Mouse (Mus musculus) right cerebral cortex, postnatal 14 days (tissue): ENCODE results near the gene Thra.
A peak's percentile ranks its signal among the peaks of the same experiment; 100 is the strongest.

Source experiments
- DNase-seq: peaks from one replicate; pipeline ENCODE4 v3.0.0; 2022

The Thra gene

DNA sequence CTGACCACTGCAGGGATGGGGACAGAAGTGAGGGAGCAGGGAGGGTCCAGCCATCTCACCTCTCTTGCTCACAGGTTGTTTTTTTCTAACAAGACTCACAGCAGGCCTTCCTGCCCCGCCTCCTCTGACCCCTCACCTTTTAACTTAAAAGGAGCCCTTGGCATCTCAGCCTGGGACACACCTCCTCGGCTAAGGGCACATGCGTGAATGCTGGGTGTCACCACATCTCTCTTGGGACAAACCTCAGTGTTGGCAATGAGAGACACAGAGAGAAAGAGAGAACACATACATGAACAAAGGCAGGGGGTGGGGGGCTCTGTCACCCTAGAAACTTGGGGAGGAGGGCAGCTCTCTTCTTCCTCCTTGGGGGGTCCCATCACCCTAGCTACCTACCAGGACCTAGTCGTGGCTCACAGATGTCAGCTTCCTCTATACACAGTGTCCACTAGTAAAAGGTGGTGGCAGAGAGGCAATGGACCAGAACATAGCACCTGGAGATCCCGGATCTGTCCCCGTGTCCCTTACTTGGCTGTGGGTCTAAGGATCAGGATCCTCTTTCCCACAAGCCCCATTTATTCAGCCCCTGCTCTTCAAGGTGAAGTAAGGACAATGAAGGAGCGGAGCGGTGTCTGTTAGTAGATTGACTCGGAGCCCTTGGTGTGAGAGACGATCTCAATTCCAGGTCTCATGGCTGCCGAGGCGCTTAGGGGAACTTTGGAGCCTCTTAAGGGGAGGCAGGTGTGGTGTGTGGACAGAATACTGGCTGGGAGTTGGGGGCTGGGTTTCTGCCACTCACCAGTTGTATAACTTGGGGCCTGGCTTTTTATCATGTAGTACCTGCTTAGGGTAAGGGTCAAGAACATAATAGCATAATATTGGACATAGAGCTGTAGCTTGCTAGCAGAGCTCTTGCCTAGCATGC is 5.8 kb downstream of the Thra start:
- no peak for DNase-seq

DNA sequence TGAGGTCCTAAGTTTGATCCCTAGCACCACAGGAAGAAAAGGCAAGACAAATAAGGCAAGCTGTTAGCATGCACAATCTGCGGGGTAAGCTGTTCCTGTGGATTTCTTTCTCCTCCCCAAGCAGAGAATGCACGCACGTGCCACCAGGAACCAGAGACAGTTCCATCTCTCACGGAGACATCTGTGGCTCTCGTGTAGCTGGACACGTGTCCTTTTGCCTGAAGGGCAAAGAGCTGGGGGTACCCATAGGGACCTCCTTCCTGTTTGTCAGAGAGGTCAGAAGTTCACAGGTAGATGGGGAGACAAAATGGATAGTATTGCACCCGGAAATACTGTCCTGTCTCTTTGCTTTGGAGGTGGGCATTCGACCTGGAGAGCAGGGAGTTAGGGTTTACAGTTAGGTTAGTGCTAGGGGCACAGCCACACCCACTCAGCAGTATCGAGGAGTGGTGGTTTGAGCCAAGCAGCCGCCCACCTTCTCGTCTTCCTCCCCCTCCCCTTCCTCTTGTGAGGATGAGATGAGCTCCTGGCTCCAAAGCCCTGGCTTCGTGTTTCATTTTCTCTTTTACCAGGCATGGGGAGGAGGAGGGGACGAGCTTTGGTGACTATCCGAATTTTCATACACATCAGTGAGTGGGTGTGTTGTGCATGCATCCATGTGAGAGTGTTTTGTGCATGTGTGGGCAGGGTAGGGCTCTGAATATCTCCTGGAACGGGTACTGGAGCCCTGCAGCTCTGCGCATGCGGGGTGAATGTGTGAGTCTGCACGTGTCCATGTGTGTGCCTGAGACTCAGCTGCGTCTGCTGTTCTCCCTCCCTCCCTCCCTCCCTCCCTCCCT is 6.6 kb downstream of the Thra start:
- peak; percentile 91 for DNase-seq

DNA sequence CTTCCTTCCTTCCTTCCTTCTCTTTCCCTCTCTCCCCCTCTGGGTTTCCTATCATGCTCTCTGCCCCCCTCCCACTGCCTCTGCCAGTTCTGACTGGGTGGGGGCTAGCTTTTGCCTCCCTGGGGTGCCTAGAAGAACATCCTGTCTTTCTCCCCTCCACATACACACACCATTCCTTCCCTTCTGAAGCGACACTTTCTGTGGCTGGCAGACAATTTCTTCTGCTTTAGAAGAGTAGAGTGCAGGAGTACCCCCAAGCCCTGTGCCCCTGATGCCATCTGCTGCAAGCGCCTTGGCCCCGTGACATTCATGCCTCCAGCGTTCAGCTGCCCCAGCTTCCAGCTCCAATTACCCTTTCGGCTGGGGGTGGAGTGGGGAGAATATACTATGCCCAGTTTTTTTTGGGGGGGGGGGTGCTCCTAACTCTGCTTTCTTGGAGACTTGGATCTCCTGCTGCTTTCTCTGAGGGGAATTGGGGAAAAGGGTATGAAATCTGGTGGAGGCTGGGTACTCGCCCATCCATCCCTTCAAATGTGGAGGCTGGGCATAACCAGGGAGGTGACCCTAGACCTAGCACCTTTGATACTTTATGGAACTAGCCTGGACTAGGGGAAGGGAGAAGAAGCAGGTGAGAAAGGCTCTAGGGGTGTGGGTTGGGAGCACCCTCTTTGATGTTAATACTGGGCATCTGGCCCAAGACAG is 7.5 kb downstream of the Thra start:
- peak; percentile 28 for DNase-seq

DNA sequence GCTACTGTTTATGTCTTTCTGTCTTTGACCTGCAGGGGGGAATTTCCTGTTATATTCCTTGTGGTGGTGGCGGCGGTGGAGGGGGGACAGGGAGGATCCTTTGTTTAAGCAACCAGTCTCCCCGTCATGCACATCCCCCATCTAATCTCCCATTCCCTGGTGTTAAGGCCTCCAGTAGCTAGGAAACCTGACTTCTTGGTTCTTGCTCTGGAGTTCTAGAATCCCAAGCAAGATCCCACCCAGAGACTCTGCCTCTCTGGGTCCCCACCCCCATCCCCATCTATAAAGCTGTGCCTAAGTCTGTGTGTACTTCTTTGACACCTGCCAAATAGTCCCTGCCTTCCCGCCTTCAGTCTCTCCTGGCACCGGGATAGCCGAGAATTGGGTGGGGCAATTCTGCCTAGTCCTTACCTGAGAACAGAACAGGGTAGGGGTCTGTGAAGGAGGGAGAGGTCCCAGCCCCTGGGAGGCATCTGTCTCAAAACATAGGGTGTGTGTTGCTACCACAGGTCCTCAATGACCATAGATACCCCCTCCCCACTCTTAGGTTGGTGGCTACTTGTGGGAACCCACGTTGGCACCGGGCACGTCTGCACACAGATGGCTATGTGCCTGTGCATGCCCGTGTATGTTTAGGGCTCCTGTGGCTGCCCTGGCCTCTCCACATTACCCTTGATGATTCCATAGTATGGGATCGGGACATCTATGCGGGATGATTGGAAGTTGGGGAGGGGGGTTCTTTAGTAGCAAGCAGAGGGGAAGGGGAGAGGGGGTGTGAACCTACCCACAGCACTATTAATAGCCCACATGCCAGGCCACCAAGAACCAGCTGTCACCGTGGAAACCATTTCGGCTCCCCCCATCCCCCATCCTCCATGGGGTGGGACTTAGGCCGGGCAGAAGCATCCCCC is 8.3 kb downstream of the Thra start:
- DNase-seq, result peak; percentile 49

DNA sequence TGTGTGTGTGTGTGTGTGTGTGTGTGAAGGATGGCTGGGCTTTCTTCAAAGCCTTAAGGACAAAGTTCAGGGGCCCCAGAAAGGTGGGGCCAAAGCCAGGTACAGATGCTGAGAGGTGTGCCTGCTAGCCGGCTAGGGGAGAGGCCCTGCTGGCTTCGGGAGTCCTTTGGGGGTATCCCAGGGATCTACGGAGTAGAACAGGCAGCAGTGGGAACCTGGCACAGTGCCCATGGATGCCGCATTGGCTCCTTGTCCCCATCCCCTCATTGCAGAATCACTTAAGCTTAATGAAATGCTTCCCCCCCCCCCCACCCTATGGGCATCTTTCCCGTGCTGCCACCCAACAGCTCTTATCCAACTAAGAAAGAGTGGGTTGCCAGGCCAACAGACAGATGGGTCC is 9.3 kb downstream of the Thra start:
- DNase-seq, result peak; percentile 75

DNA sequence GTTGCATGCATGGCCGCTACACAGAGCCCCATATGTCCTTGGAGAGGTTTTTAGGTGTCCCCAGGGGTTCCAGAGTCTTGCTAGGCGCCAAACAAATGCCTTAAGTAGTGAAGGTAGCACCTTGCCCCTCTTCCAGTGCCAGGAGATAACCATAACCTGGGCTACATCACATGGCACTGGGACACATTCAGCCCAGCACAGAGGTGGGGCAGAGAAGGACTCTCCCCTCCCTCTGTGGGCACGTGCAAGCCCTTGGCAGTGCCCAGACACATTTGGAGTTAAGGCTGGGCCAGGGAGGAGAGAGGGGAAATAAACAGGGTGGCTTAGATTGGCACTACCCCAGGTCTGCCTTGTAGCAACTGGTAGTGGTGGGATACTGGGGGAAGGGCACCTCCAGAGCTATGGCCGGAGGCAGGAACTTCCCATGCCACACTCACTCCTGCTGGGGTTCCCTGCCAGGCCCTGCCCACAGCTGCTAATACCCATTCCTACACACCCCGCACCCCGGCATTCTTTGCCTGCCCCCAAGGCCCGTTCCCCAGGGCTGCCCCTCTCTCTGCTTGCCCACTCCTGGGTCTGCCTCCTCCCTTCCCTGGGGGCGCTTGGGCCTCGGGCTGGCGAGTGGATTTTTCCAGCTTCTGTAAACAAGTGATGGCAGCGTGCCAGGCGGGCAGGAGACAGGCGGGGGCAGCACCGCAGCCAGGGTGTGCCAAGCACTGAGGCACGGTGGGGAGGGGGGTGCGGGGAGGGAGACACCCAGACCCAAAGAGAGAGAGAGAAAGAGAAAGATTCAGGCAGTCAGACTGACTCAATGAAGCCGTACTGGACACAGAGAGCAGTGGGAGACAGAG is 10.1 kb downstream of the Thra start:
- peak; percentile 89 for DNase-seq

DNA sequence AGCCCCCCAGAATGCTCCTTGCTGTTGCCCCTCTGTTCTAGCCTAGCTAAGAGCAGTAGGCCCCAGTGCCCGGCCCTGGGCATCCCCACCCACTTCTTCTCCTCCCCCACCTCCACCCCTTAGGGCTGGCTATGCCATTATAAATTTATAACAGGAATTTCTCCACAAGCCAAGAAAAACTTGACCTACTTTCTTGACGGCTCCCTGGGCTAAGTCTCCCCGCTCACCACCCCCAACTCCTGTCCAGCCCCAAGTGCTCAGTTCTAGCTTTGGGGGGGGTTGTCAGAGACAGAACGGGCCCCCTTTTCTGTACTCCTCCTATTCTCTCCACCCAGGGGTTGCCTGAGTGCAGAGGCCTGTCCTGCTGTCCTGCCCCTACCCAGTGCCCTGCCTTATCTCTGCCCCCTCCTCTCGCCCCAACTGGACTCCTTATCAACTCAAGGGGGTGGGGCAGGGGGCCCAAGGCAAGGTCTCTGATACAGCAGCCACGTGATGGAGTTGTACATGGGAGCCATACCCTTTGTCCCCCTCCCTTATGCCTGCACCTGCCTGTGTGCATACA is 10.9 kb downstream of the Thra start:
- no peak for DNase-seq

DNA sequence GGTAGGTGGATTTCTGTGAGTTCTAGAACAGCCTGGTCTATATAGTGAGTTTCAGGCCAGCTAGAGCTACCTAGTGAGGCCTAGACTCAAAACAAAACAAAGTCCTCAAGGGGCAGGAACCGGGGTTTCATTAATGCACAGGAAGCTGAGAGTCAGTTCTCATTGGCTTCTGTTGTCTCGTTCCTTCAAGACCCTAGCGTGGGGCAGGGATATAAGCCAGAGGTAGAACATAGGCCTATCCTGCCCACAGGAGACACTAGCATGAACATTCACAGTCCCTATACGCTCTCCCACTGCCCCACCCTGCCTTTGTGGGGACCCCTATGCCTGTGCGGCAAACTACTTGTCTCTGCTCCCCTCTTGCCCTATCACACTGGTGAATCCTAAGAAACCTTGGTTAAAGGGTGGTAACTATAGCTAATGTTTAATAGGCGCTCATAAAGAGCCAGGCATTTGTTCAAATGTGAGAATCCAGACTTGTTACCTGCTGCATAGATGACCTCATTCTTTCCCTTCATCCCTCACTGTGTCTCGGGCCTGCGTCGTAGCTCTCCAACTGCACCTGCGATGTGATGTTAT is 12.2 kb downstream of the Thra start:
- no peak for DNase-seq

DNA sequence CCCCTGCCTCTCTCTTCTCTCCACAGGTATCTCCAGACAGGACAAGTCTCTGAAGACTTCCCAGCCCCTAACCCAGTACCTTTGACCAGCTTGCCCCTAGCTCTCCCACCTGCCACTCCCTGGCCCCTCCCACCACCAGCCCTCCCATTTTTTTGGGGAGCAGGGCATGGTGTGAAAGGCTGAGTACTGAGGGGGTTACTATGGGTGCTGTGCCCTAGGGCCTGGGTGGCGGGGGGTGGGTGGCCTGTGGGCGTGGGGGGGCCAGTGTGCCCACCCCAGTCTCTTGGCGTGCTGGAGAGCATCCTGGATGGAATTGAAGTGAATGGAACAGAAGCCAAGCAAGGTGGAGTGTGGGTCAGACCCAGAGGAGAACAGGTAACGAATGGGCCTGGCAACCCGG is 12.8 kb downstream of the Thra start:
- no peak for DNase-seq

DNA sequence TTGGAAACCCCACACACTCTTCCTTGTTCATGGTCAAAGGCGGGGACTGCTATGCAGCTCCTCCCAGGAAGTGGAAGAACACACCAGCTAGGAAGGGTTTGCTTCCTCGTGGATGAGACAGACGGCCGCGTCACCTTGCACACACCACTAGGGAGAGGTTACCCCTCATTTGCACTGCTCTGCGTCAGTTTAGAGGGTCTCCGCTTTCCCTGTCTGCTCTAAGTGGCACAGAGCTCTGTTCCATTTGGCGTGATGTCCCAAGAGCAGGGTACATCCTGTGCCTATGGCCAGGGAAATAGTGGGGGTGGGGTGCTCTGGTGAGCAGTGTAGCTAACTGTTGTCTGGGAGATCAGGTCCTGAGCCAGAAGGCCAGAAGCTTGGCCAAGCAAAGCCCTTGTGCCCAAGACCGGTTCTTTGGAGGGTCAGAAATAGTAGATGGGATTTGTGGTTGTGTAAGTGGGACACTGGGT is 13.7 kb downstream of the Thra start:
- no peak for DNase-seq

DNA sequence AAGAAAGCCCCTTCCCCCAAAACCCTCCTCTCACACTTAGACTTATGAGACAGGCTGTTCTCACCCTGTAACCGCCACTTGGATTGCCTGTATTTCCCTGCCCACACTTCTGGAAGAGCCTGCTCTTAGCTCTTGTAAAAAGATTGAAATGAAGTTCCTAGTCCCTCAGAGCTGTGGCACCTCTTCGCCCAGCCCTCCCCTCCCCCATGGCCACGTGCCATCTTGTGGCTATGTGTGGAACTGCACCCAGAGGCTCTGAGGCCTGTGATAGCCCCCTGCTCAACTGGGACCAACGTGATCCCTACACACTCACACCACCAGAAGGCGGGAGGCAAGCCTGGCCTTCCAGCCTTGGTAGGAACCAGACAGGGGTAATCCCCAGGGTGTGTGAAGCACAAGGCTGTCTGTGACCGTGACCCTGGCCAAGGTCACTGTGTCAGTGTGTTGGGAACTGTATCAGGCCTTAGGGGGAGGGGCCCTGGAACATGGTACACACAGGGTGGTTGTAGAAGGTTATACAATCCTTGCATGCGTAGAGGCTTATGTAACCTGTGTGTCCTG is 14.3 kb downstream of the Thra start:
- peak; percentile 74 for DNase-seq

DNA sequence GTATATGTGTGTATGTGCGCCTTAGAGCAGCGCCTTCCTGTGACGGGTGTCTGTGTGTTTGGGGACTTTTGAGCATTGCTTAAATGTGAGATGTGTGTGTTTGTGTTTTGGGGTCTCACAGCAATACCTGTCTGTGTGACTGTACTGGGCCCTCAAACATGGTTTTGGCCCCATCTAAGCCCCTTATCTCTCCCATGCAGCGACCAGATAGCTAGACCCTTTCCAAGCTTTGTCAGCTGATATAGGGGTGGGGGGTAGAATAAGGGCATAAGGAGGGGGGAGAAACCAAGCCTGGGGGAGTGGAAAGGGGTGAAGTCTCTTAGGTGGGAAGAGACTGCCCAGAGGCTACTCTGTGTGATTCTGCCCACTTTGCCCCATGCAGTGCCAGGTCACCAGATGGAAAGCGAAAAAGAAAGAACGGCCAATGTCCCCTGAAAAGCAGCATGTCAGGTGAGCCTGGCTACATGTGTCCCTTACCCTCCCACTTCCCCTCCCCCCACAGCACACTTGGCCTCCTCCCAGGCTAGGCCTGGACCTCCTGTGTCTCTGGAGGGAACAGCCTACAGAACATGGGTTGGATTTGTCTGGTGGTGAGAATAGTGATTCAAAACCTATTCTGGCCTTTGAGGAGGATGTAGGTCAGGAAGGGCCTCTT is 15.4 kb downstream of the Thra start:
- no peak for DNase-seq

DNA sequence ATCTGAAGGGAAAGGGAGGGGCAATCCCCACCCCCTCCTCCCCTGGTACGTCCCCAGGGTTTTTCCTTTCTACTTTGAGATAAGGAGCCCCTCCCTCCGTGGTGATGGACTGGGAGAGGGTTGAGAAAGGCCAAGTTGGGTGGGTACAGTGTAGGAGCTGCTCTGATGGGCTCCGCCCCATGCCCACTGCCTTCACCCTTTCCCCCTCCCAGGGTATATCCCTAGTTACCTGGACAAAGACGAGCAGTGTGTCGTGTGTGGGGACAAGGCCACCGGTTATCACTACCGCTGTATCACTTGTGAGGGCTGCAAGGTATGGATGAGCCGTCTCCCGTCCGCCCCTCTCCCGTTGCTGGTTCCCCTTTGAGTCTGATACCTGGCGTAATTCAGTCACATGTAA is 16.3 kb downstream of the Thra start:
- no peak for DNase-seq

DNA sequence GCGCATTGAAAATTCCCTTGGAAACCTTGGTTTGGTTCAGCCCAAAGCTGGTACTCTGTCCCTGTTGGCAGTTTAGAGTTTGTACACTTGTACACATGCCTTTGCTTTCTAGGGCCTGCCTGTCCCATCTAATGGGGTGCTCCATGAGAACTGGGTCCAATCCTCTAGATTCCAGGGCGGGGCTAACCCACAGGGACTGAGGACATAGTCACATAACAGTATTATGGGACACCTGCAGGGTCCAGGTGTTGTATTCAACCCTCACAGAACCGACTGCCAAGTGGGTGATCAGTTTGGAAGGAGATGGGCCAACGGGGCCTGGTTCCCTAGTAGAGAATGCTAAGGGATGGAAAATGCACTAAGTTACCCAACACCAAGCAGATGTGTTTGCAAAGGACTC is 21.5 kb downstream of the Thra start:
- no peak for DNase-seq

DNA sequence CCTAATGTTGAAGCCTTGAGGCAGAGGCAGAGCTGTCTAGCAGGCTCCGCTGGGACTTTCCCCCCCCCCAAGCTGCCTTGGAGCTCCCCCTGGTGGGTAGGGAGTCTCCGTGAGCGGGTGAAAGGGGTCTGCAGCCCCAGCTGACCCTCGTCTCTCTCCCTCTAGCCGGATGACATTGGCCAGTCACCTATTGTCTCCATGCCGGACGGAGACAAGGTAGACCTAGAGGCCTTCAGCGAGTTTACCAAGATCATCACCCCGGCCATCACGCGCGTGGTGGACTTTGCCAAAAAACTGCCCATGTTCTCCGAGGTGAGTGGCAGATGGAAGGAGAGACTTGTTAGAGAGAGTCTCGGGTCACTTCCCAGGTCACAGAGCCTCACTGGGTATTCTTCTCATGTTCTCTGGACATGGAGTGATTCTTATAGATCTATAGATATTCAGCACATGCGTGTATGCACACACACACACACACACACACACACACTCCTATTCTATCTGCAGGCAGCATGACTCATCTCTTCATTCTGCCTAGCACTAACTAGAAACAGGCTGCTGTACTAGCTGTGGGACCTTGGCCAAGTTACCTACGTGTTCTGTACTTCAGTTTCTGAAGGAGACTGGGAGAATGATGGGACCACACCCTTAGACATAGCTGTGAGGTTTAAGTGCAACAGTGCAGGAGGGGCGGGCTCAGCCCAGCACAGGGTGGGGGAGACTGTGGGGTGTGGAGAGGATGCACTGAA is 22.5 kb downstream of the Thra start:
- DNase-seq, result peak; percentile 22

DNA sequence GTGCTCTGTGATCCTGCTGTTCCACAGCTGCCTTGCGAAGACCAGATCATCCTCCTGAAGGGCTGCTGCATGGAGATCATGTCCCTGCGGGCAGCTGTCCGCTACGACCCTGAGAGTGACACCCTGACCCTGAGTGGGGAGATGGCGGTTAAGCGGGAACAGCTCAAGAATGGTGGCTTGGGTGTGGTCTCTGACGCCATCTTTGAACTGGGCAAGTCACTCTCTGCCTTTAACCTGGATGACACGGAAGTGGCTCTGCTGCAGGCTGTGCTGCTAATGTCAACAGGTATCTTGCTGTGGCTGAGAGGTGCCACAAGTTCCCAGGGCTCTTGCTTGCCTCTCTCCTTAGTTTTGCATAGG is 23.0 kb downstream of the Thra start:
- DNase-seq, result no peak

DNA sequence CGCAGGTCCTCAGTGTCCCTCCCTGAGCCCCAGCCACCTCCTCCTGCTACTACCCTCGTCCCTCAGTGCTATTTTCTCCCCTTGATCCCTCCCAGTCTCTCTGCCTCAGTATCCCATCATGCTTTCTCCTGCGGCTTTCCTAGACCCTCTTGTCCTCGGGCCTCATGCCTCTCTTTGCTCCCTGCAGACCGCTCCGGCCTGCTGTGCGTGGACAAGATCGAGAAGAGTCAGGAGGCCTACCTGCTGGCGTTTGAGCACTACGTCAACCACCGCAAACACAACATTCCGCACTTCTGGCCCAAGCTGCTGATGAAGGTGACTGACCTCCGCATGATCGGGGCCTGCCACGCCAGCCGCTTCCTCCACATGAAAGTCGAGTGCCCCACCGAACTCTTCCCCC is 23.7 kb downstream of the Thra start:
- DNase-seq, result no peak

DNA sequence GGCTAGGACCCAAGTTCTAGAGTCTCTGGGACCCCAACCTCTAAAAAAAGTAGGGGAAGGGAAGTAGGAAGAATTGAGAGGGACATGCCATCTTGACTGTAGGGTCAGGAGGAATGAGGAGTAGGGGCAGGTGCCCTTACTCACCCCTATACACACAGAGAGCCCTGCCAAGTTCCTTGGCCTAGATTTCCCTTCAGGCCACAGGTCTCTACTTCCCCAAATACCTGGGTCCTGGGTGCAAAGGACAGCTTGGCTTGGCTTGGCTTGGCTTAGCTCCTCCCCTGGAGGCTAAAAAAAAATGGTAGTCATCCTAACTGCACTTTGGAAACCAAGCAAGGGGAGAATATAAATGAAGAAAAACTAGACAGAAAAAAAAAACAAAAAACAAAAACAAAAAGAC is 24.3 kb downstream of the Thra start:
- no peak for DNase-seq
